Mouse (Mus musculus): Measurements from ENCODE around the gene A830031A19Rik. TPM values are rescaled to one million over a fixed set of nuclear protein-coding genes. Genes with fewer than 3 reads are reported as not detected.

A830031A19Rik gene
- polyA plus RNA-seq, 1 experiment from 2014 or later, result 0.21 TPM

DNA sequence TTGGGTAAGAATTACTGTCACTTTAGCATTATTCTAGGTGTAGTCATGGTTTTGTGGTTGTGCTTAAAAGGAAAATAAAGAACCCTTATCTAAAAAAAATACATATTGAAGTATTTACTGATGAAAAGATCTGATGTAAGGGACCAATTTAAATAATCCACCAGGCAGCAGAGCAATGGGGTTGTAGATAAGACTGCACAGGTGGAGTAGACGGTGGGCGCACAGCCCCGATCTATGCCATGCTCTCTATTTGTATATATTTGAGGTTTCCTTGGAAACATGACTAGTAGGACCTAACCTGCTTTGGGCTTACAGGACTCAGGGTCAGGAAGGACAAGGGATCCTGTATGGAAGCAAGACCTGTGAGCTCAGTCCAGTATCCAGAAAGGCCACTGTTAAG lies 34.5 kb upstream of the A830031A19Rik start:
- Histone ChIP-seq H3K27ac (ENCODE audit: low read depth, low read length) (no peak overlapping the region), H3K4me3 (ENCODE audit: low read length) (no peak overlapping the region), H3K4me2 (ENCODE audit: low read length) (no peak overlapping the region), H3K9me3 (ENCODE audit: control insufficient read depth, low read length) (no peaks in the 10 kb centered on the region), H3K4me1 (ENCODE audit: control insufficient read depth, insufficient read depth, low read depth, low read length) (peaks cover 6% of the 10 kb centered on the region; the same call in 1 of the 2 replicates), H3K27me3 (replicated peaks; ENCODE audit: control insufficient read depth, insufficient read depth, low read length) (no peaks in the 10 kb centered on the region), H3K36me3 (ENCODE audit: control insufficient read depth, insufficient read depth, low read length) (no peaks in the 10 kb centered on the region), H3K9ac (ENCODE audit: low read depth, low read length) (no peak overlapping the region)
- no peak for ATAC-seq
- 93% methylated on average over 3 of the region's 3 CpGs for WGBS

DNA sequence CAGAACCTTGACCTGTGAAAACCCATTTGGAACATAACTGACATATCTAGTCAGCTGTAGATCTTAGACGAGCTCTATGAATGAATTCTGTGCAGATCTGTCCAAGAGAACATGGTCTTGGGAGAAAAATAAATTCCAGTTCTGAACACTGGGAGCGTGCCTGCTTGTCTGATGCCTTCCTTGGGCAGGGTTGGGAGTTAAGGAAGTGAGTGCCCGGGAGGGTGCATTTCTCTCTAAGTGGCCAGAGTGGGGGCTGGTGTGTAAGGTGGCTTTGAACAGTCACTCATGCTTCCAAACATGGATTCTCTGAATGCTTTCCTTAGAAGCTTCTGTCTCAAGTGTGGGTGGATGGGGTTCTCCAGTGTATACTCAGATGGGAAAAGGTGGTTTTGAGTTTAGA lies 34.1 kb upstream of the A830031A19Rik start:
- no peak for ATAC-seq
- H3K27ac ChIP-seq (ENCODE audit: low read depth, low read length), result no peak overlapping the region
- H3K4me1 ChIP-seq (ENCODE audit: control insufficient read depth, insufficient read depth, low read depth, low read length), result peaks cover 6% of the 10 kb centered on the region
- no peaks in the 10 kb centered on the region for H3K36me3 ChIP-seq (ENCODE audit: control insufficient read depth, insufficient read depth, low read length)
- H3K9me3 ChIP-seq (ENCODE audit: control insufficient read depth, low read length), result no peaks in the 10 kb centered on the region
- no peak overlapping the region for H3K4me2 ChIP-seq (ENCODE audit: low read length)
- 69% methylated on average over 3 of the region's 3 CpGs for WGBS
- H3K27me3 ChIP-seq (replicated peaks; ENCODE audit: control insufficient read depth, insufficient read depth, low read length), result no peaks in the 10 kb centered on the region
- no peak overlapping the region for H3K9ac ChIP-seq (ENCODE audit: low read depth, low read length)
- no peak overlapping the region for H3K4me3 ChIP-seq (ENCODE audit: low read length)

DNA sequence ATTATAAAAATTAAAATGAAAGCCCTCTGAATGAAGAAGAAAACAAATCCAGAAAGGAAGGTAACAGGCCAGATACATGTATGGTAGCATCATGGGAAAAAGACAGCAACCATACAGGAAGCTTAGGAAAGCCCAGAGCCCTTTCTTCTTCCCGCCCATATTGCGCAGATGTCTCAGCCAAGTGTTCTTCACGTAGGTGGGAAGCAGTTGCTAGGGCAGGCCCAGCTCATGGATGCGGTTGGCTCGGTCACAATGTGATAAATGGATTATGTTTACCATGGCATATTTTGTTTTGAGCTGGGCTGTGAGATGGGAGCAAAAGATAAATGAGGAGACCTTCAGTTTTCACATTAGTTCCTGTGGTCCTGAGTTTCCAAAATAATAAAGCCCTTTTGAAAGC lies 32.6 kb upstream of the A830031A19Rik start:
- WGBS, result 66% methylated on average over 5 of the region's 5 CpGs
- Histone ChIP-seq H3K27ac (ENCODE audit: low read depth, low read length) (no peak overlapping the region), H3K9ac (ENCODE audit: low read depth, low read length) (no peak overlapping the region), H3K4me1 (ENCODE audit: control insufficient read depth, insufficient read depth, low read depth, low read length) (peaks cover 9% of the 10 kb centered on the region), H3K27me3 (replicated peaks; ENCODE audit: control insufficient read depth, insufficient read depth, low read length) (no peaks in the 10 kb centered on the region), H3K9me3 (ENCODE audit: control insufficient read depth, low read length) (no peaks in the 10 kb centered on the region), H3K4me2 (ENCODE audit: low read length) (no peak overlapping the region), H3K36me3 (ENCODE audit: control insufficient read depth, insufficient read depth, low read length) (no peaks in the 10 kb centered on the region), H3K4me3 (ENCODE audit: low read length) (no peak overlapping the region)
- ATAC-seq, result no peak

DNA sequence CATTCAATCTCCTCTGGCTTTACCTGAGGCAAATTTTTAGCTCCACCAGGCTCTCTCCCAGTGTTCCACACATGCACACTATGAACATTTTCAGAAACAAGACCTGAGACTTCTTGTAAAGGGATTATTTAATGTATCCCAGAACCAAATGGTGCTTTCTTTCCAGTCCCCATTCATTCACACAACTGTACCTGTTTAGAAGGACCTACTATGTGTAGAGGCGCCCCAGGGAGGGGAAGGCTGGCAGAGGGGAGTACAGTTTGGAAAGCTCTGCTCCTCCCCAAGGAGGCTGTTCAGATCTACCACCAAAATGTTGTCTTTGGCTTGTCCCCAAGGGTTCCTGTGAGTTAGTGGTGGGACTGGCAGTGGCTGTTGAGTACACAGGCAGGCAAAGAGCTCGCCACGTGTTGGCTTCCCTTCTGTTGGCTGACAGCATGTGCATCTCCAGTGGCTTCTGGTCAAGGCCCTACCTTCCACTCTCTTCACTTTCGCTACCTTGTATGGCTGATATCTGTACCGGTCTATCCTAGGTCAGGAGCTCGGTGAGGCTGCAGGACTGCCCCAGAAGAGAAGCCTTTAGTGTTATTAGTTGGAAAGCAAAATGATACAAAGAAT lies 28.4 kb upstream of the A830031A19Rik start:
- H3K4me2 ChIP-seq (ENCODE audit: low read length), result no peak overlapping the region
- H3K27ac ChIP-seq (ENCODE audit: low read depth, low read length), result no peak overlapping the region
- no peak overlapping the region for H3K4me3 ChIP-seq (ENCODE audit: low read length)
- H3K4me1 ChIP-seq (ENCODE audit: control insufficient read depth, insufficient read depth, low read depth, low read length), result peaks cover 28% of the 10 kb centered on the region
- ATAC-seq, result no peak
- H3K9ac ChIP-seq (ENCODE audit: low read depth, low read length), result no peak overlapping the region
- H3K27me3 ChIP-seq (replicated peaks; ENCODE audit: control insufficient read depth, insufficient read depth, low read length), result no peaks in the 10 kb centered on the region
- H3K9me3 ChIP-seq (ENCODE audit: control insufficient read depth, low read length), result no peaks in the 10 kb centered on the region
- no peaks in the 10 kb centered on the region for H3K36me3 ChIP-seq (ENCODE audit: control insufficient read depth, insufficient read depth, low read length)
- 81% methylated on average over 6 of the region's 6 CpGs for WGBS

DNA sequence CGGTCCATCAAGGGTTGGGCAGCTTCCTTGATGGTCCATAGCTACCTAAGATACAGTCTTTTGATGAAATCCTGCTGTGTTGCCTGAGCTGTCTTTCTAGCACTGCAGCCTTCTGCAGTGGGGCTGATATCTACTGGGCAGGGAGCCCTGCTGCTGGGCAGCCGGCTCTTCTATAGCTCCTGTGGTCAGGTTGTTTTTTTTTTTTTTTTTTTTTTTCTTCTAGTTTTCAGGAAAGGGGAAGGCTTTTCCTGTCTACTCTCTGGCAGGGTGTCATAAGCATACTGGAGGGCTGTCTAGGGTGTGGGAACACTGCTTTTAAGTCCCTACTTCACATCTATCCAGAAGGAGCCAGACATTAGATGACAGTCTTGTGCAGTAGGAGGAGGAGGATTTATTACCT lies 27.5 kb upstream of the A830031A19Rik start:
- Histone ChIP-seq H3K4me1 (ENCODE audit: control insufficient read depth, insufficient read depth, low read depth, low read length) (peaks cover 29% of the 10 kb centered on the region), H3K27me3 (replicated peaks; ENCODE audit: control insufficient read depth, insufficient read depth, low read length) (no peaks in the 10 kb centered on the region), H3K36me3 (ENCODE audit: control insufficient read depth, insufficient read depth, low read length) (no peaks in the 10 kb centered on the region), H3K4me3 (ENCODE audit: low read length) (no peak overlapping the region), H3K9me3 (ENCODE audit: control insufficient read depth, low read length) (no peaks in the 10 kb centered on the region), H3K4me2 (ENCODE audit: low read length) (no peak overlapping the region), H3K9ac (ENCODE audit: low read depth, low read length) (no peak overlapping the region), H3K27ac (ENCODE audit: low read depth, low read length) (no peak overlapping the region)
- ATAC-seq, result no peak
- 72% methylated on average over 2 of the region's 2 CpGs for WGBS

DNA sequence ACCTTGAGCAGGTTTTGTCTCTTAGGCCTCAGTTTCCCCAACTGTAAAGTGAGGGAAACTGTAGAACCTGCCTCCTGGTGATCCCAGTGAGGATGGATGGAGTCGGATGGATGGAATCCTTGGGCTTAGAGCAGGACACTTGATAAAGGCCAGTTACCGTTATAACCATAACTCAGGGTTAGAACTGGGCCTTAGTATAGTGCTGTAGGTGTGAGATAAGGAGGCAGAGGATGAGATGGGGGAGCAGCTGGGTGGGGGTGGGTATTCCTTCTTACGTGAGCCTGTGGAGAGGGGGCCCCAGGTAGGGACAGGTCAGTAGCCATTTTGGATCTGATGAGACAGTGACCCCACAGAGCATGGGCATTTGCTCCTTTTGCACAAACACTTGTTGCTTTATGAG lies 26.8 kb upstream of the A830031A19Rik start:
- H3K36me3 ChIP-seq (ENCODE audit: control insufficient read depth, insufficient read depth, low read length), result no peaks in the 10 kb centered on the region
- H3K9ac ChIP-seq (ENCODE audit: low read depth, low read length), result no peak overlapping the region
- peaks cover 33% of the 10 kb centered on the region for H3K4me1 ChIP-seq (ENCODE audit: control insufficient read depth, insufficient read depth, low read depth, low read length)
- H3K27me3 ChIP-seq (replicated peaks; ENCODE audit: control insufficient read depth, insufficient read depth, low read length), result no peaks in the 10 kb centered on the region
- H3K4me2 ChIP-seq (ENCODE audit: low read length), result no peak overlapping the region
- H3K4me3 ChIP-seq (ENCODE audit: low read length), result no peak overlapping the region
- no peak overlapping the region for H3K27ac ChIP-seq (ENCODE audit: low read depth, low read length)
- WGBS, result 87% methylated on average over 3 of the region's 3 CpGs
- H3K9me3 ChIP-seq (ENCODE audit: control insufficient read depth, low read length), result no peaks in the 10 kb centered on the region
- no peak for ATAC-seq

DNA sequence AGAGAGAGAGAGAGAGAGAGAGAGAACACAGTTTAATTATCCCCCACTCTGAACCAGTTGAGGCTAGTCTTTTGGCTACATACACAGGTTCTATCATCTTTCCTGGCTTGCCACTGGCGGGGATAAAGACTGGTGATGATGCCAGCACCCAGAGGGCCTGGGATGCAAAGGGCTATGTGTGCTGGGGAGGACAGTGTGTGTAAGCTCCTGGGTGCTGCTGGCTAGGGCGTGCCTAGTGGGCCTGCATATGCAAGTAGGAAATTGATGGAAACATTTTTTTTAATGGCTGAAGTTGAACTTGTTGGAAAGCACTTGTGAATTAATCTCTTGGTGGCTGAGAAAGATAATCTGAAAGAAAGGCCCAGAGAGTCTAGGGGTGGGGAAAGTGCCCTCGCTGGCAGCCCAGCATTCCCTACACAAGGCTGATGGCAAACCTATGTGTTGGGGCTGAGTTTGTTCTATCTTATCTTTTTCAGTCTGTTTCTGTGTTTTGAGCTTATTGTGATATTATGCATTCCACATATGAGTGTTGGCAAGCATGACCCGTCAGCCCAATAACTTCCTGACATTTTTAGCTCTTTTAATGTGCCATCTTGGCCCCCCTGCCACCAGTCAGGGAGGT lies 25.7 kb upstream of the A830031A19Rik start:
- no peak overlapping the region for H3K27ac ChIP-seq (ENCODE audit: low read depth, low read length)
- no peak for ATAC-seq

DNA sequence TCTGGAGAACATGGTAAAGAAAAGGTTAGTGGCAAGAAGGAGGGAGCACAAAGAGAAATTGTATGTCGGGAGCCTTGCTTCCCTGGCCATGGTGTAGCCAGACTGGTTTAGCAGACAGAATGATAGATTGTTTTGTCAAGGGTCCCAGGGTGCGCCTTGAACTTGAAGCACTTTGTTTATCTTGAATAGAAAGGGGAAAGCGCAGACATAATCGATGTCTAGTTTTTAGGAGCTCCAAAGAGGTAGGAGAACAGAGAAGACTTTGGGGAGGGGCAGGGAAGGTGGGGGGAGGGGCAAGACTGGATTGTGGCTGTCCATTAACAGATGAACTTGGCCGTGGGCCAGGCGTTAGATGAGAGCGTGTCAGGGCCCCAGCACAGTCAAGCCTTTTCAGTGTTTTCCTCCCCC lies 25.0 kb upstream of the A830031A19Rik start:
- no peak overlapping the region for H3K4me3 ChIP-seq (ENCODE audit: low read length)
- ATAC-seq, result peak; percentile 31
- WGBS, result 5% methylated on average over 6 of the region's 7 CpGs
- no peaks in the 10 kb centered on the region for H3K9me3 ChIP-seq (ENCODE audit: control insufficient read depth, low read length)
- no peaks in the 10 kb centered on the region for H3K27me3 ChIP-seq (replicated peaks; ENCODE audit: control insufficient read depth, insufficient read depth, low read length)
- no peak overlapping the region for H3K9ac ChIP-seq (ENCODE audit: low read depth, low read length)
- no peaks in the 10 kb centered on the region for H3K36me3 ChIP-seq (ENCODE audit: control insufficient read depth, insufficient read depth, low read length)
- peak overlapping the region; percentile 39 for H3K4me2 ChIP-seq (ENCODE audit: low read length)
- H3K27ac ChIP-seq (ENCODE audit: low read depth, low read length), result no peak overlapping the region
- H3K4me1 ChIP-seq (ENCODE audit: control insufficient read depth, insufficient read depth, low read depth, low read length), result peaks cover 43% of the 10 kb centered on the region

More for the DNA sequence above, 25.7 kb upstream of the A830031A19Rik start:
- peaks cover 38% of the 10 kb centered on the region for H3K4me1 ChIP-seq (ENCODE audit: control insufficient read depth, insufficient read depth, low read depth, low read length)
- 33% methylated on average over 4 of the region's 4 CpGs for WGBS
- H3K4me2 ChIP-seq (ENCODE audit: low read length), result peak overlapping the region; percentile 33
- H3K4me3 ChIP-seq (ENCODE audit: low read length), result no peak overlapping the region
- H3K9me3 ChIP-seq (ENCODE audit: control insufficient read depth, low read length), result no peaks in the 10 kb centered on the region
- H3K27me3 ChIP-seq (replicated peaks; ENCODE audit: control insufficient read depth, insufficient read depth, low read length), result no peaks in the 10 kb centered on the region
- H3K36me3 ChIP-seq (ENCODE audit: control insufficient read depth, insufficient read depth, low read length), result no peaks in the 10 kb centered on the region
- no peak overlapping the region for H3K9ac ChIP-seq (ENCODE audit: low read depth, low read length)

DNA sequence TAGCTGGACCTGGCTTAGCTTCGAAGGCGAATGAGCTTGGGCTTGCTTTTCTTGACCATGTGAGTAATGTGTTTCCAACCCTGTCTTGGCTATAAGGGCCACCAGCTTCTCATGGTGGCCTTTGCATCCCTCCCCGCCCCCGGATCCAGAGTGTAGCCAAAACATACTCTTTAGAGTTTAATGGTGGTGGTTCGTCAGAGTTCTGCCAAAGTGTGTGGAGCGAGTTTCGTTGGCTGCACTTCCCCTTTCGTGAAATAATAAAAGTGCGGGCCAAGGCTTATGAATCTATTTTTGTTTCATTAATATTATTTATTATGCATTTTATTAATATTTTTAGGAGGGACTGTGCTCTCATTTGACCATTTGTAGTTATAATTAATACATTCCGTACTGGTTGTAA lies 24.4 kb upstream of the A830031A19Rik start:
- Histone ChIP-seq H3K27me3 (replicated peaks; ENCODE audit: control insufficient read depth, insufficient read depth, low read length) (no peaks in the 10 kb centered on the region), H3K4me3 (ENCODE audit: low read length) (no peak overlapping the region), H3K4me1 (ENCODE audit: control insufficient read depth, insufficient read depth, low read depth, low read length) (peaks cover 48% of the 10 kb centered on the region), H3K4me2 (ENCODE audit: low read length) (peak overlapping the region; percentile 32), H3K9ac (ENCODE audit: low read depth, low read length) (no peak overlapping the region; the same call in 1 of the 2 replicates), H3K27ac (ENCODE audit: low read depth, low read length) (no peak overlapping the region), H3K9me3 (ENCODE audit: control insufficient read depth, low read length) (no peaks in the 10 kb centered on the region), H3K36me3 (ENCODE audit: control insufficient read depth, insufficient read depth, low read length) (no peaks in the 10 kb centered on the region)
- no peak for ATAC-seq
- 65% methylated on average over 10 of the region's 10 CpGs for WGBS

Data from hindbrain, embryonic 16.5 days (tissue).